Mouse (Mus musculus) neural tube, embryonic 13.5 days (tissue): ENCODE measurements at regions not wholly inside any gene's neighbourhood (a gene's known extent, or its start where the extent isn't known, plus 50 kb on each side); places are given as distances from the start of the nearest gene placed in this dataset.
A peak's percentile ranks its signal among the peaks of the same experiment; 100 is the strongest.

ENCODE experiments used
- ATAC-seq: fragments of 200-750 bp; cut with Nextera tagmentation; 2 replicates; pipeline ENCODE4 v1.8.0; 2017; ENCODE audit warnings: low read depth, mild to moderate bottlenecking, moderate TSS enrichment, moderate library complexity
- H3K27ac ChIP-seq: fragments of 300-500 bp; sonication (generic); replicated peaks from 2 replicates; pipeline ENCODE4 v1.5.1; 2015; ENCODE audit warnings: moderate library complexity, mild to moderate bottlenecking, inconsistent platforms
- H3K27me3 ChIP-seq: fragments of 300-500 bp; sonication (generic); 2 replicates; pipeline ENCODE4 v1.6.1; 2015; ENCODE audit warnings: mild to moderate bottlenecking, inconsistent platforms
- H3K36me3 ChIP-seq: fragments of 300-500 bp; sonication (generic); 2 replicates; pipeline ENCODE4 v1.6.1; 2015; ENCODE audit warnings: mild to moderate bottlenecking, inconsistent platforms
- H3K4me1 ChIP-seq: fragments of 300-500 bp; sonication (generic); replicated peaks from 2 replicates; pipeline ENCODE4 v1.6.1; 2015; ENCODE audit warnings: inconsistent platforms
- H3K4me2 ChIP-seq: fragments of 300-500 bp; sonication (generic); 2 replicates; pipeline ENCODE4 v1.6.1; 2015; ENCODE audit warnings: inconsistent platforms, mild to moderate bottlenecking, moderate library complexity
- H3K4me3 ChIP-seq: fragments of 300-500 bp; sonication (generic); 2 replicates; pipeline ENCODE4 v1.5.1; 2015; ENCODE audit warnings: mild to moderate bottlenecking, inconsistent platforms
- H3K9ac ChIP-seq: fragments of 300-500 bp; sonication (generic); 2 replicates; pipeline ENCODE4 v1.6.1; 2015; ENCODE audit warnings: moderate library complexity, mild to moderate bottlenecking, inconsistent platforms
- H3K9me3 ChIP-seq: fragments of 300-500 bp; sonication (generic); 2 replicates; pipeline ENCODE4 v1.6.1; 2016; ENCODE audit warnings: inconsistent platforms
- whole genome bisulfite sequencing: fragments of 180-500 bp; shearing (Covaris S2); methylation state at CpG from one replicate; pipeline ENCODE4 v1.1.7; 2015; 5-methylcytosine and 5-hydroxymethylcytosine counted together

DNA sequence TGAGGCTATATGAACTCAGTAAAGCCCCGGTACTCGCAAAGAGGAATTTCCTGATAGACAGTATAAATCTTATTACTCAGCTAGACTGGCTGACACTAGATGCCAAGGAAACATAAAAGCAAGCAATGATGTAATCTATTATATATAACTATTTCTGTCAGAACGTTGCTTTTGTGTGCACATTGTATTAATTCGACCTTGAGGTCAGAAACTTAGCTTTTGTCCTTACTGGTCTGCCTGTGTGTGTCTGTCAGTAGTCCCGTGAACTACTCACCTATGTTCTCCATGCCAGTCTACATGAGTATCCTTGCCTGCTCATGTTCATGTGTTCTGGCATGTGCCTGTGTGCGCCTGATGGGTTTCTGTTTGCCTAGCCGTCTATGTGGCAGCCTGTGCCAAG is 70.5 kb downstream of the Tmx1 start:
- no peak for ATAC-seq
- Histone ChIP-seq H3K4me2 (no peak overlapping the region), H3K27ac (no peak overlapping the region), H3K9me3 (no peaks in the 10 kb centered on the region), H3K27me3 (no peaks in the 10 kb centered on the region), H3K36me3 (no peaks in the 10 kb centered on the region), H3K4me3 (no peak overlapping the region), H3K9ac (no peak overlapping the region), H3K4me1 (no peaks in the 10 kb centered on the region)
- 85% methylated on average over 7 of the region's 7 CpGs for WGBS

DNA sequence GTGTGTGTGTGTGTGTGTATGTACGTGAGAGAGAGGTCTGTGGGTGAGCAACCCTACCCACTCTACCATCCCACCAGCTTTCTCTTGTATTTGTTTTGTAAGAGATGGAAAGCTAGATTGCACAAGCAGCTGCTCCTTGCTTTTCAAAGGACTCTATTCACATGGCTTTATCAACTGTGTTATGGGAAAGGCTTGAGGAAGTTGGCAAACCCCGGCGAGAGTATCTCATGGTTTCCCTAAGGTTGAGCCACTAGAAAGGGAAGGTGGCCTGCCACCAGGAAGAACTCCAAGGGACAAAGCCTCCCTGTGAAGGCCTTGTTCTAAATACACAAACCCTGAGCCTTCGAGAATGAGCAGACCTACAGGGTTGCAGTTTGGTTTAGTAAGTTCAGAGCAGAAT is 71.8 kb downstream of the Tmx1 start:
- no peaks in the 10 kb centered on the region for H3K36me3 ChIP-seq
- H3K27me3 ChIP-seq = no peaks in the 10 kb centered on the region
- H3K4me1 ChIP-seq = no peaks in the 10 kb centered on the region
- no peak overlapping the region for H3K4me2 ChIP-seq
- H3K4me3 ChIP-seq = no peak overlapping the region
- no peaks in the 10 kb centered on the region for H3K9me3 ChIP-seq
- ATAC-seq = no peak
- 70% methylated on average over 4 of the region's 4 CpGs for WGBS
- no peak overlapping the region for H3K27ac ChIP-seq
- H3K9ac ChIP-seq = no peak overlapping the region

DNA sequence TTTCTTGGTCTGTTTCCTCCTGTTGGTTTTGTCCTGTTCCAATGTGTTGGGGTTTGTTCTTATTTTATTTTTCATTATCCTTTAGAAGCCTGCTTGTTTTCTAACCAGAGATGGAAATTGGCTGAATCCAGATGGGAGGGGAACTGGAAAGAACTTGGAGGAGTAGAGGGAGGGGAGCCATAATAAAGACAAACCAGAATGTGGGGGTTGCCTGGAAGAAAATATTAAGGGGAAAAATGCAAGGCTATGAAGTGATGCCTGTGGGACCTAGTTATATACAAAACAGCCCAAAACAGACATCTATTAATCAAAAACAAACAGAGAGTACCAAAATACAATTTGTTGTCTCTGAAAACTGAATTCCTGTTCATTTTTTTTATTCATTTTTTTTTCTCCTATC is 78.8 kb downstream of the Tmx1 start:
- no peak overlapping the region for H3K9ac ChIP-seq
- no peak for ATAC-seq
- peaks cover 12% of the 10 kb centered on the region for H3K4me1 ChIP-seq
- H3K36me3 ChIP-seq = no peaks in the 10 kb centered on the region
- H3K4me2 ChIP-seq = no peak overlapping the region
- no peak overlapping the region for H3K4me3 ChIP-seq
- H3K27ac ChIP-seq = no peak overlapping the region
- H3K9me3 ChIP-seq = no peaks in the 10 kb centered on the region
- H3K27me3 ChIP-seq = no peaks in the 10 kb centered on the region

DNA sequence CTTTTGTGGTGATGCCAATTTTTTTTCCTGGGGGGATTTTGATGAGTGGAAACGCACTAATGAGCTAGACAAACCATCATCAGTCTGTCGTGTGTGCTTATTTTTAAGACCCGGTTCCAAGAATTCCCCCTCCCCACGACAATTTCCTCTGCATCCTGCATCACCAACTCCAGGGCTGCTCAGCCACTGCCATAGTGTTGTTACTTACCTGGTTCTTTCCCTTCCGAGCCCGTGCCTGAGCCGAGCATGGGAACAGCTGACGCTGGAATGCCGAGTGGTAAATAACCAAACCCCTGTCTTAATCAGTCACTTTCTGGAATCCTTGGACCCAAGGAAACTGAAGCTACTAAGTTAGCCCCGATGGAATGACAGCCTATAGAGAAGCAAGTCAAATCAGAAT is 79.3 kb downstream of the Tmx1 start:
- Histone ChIP-seq H3K4me2 (no peak overlapping the region), H3K36me3 (no peaks in the 10 kb centered on the region), H3K9ac (no peak overlapping the region), H3K4me1 (peaks cover 12% of the 10 kb centered on the region), H3K9me3 (no peaks in the 10 kb centered on the region), H3K4me3 (no peak overlapping the region), H3K27ac (peak overlapping the region; percentile 65), H3K27me3 (no peaks in the 10 kb centered on the region)
- 84% methylated on average over 10 of the region's 10 CpGs for WGBS
- ATAC-seq = no peak

DNA sequence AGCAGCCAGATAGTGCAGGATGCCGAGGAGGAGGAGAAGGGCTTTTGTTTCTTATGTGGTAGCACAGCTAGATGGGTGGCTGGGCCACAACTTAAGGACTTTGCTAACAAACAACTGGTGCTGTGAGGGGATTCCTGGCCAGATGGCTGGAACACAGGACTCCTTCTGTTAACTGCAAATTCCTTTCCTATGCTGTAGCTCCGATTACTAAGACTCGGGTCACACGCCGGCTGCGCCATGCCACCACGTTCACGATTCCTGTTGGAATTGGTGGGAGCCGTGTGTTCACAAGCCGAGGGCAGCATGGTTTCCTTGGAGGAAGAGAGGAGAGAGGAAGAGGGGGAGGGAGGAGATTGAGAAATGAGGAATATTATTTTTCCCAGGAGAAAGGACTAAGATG is 79.9 kb downstream of the Tmx1 start:
- ATAC-seq = no peak
- H3K4me2 ChIP-seq = no peak overlapping the region
- H3K9ac ChIP-seq = no peak overlapping the region
- H3K27ac ChIP-seq = peak overlapping the region; percentile 65
- H3K9me3 ChIP-seq = no peaks in the 10 kb centered on the region
- no peaks in the 10 kb centered on the region for H3K36me3 ChIP-seq
- 64% methylated on average over 10 of the region's 10 CpGs for WGBS
- H3K27me3 ChIP-seq = no peaks in the 10 kb centered on the region
- peaks cover 12% of the 10 kb centered on the region for H3K4me1 ChIP-seq
- H3K4me3 ChIP-seq = no peak overlapping the region

DNA sequence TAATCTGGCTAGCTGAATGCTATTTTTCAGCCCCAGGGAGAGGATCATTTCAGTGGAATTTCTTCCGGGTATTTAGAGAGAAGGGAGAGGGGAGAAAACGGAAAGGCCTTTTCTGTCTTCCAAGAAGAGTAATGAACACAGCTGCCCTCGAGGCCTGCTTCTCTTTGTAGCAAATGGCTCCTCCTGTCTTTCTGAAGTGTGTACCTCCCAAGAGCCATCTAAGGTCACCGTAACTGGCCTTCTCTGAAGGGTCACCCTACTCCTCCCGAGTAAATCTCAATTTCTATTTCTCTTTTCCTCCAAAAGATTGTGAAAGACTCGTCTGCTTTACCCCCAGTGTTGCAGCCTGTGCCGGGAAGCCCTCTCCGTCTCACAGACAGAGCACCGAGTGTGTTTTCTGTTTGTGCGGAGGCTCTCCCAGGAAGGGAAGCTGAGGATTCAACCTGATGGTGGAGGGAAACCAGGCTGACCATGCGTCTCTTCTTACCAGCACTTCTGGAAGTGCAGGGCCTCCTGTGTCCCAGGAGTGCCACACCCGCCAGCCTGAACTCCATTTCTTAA is 80.6 kb downstream of the Tmx1 start:
- Histone ChIP-seq H3K9me3 (no peaks in the 10 kb centered on the region), H3K4me3 (no peak overlapping the region), H3K27me3 (no peaks in the 10 kb centered on the region), H3K4me1 (peaks cover 12% of the 10 kb centered on the region), H3K9ac (no peak overlapping the region), H3K36me3 (no peaks in the 10 kb centered on the region), H3K4me2 (no peak overlapping the region), H3K27ac (peak overlapping the region; percentile 65)
- no peak for ATAC-seq
- 61% methylated on average over 12 of the region's 12 CpGs for WGBS

DNA sequence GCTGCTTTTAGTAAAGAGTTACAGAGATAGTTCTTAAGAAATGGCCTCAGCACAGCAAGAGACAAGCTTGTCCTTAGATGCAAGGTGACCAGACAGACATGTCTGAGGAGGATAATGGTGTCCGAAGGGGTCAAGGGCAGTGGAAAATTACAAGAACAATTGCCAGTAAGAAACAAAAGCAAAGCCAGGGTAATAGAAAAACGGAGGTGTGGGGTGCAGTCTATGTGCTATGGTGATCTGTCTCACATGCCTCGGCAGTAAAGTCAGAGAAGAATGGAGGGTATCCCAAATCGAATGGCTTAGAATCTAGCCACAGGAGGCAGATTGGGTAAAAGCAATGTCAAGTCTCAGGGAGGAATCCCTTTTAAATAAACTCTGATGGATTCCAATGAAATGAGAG is 86.2 kb downstream of the Tmx1 start:
- ATAC-seq = no peak
- H3K4me2 ChIP-seq = no peak overlapping the region
- H3K36me3 ChIP-seq = no peaks in the 10 kb centered on the region
- no peak overlapping the region for H3K4me3 ChIP-seq
- H3K9ac ChIP-seq = no peak overlapping the region
- H3K27ac ChIP-seq = no peak overlapping the region
- H3K27me3 ChIP-seq = no peaks in the 10 kb centered on the region
- H3K9me3 ChIP-seq = no peaks in the 10 kb centered on the region
- 54% methylated on average over 4 of the region's 4 CpGs for WGBS
- peaks cover 13% of the 10 kb centered on the region for H3K4me1 ChIP-seq

DNA sequence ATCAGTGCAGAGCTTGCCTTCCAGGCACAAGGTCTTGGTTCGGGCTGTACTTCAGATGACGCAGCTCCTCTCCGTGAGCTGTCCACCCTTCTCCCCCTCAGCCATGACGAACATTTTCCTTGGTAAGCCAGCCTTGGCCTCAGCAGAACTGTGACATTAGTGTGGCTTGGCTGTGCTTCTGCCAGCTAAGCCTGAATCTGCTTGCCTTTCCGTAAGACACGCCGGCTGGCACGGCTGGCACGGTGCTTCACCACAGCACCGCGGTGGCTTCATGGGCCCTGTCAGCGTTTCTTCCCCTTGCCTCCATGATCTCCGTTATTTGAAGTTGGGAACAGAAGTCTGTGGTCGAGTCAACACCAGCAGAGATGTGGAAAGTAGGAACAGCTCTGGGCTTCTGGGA is 87.0 kb downstream of the Tmx1 start:
- H3K27me3 ChIP-seq = no peaks in the 10 kb centered on the region
- no peak overlapping the region for H3K4me2 ChIP-seq
- ATAC-seq = no peak
- H3K9me3 ChIP-seq = no peaks in the 10 kb centered on the region
- no peak overlapping the region for H3K27ac ChIP-seq
- 94% methylated on average over 14 of the region's 14 CpGs for WGBS
- no peak overlapping the region for H3K9ac ChIP-seq
- H3K36me3 ChIP-seq = no peaks in the 10 kb centered on the region
- no peak overlapping the region for H3K4me3 ChIP-seq
- H3K4me1 ChIP-seq = peaks cover 18% of the 10 kb centered on the region

DNA sequence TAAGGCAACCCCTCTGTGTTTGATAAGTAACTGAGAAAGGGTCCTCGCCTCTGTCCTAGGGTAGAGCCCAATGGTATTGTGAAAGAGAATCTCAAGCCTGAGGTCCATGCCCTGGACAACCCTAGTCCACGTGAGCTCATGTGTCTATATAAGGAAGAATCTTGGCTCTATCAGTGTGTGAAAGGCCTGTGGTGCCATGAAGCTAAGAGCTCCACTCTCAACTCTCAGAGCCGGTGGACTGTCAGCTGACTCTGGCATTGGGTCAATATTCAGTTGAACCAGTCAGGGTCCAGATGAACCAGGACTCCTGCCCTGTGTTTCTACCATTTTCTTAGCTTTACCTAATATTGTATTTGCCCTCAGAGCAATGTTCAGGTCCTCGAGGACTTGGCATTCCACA is 88.5 kb downstream of the Tmx1 start:
- Histone ChIP-seq H3K27me3 (no peaks in the 10 kb centered on the region), H3K9ac (no peak overlapping the region), H3K4me1 (peaks cover 18% of the 10 kb centered on the region), H3K9me3 (no peaks in the 10 kb centered on the region), H3K27ac (no peak overlapping the region), H3K4me3 (no peak overlapping the region), H3K4me2 (no peak overlapping the region), H3K36me3 (no peaks in the 10 kb centered on the region)
- no peak for ATAC-seq
- WGBS = 96% methylated on average over 4 of the region's 4 CpGs

DNA sequence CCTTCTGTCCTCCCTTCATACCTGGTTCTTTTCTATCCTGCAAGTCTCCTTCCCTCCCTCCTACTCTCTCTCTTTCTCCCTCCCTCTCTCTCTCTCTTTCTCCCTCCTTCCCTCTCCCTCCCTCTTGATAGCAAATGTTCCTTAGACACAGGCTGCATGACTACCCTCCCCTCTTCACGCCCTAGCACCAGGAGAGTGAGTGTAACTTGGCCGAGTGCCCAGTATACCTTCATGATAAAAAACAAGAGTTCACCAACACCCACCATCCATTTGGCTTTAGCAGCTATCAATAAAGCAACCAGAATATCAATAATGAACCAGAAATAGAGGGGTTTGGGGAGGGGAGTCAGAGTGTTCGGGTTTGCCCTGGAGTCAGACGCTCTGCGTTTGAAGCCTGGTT is 90.4 kb downstream of the Tmx1 start:
- Histone ChIP-seq H3K4me3 (no peak overlapping the region), H3K36me3 (no peaks in the 10 kb centered on the region), H3K4me2 (no peak overlapping the region), H3K27me3 (no peaks in the 10 kb centered on the region), H3K9me3 (no peaks in the 10 kb centered on the region), H3K9ac (no peak overlapping the region), H3K27ac (no peak overlapping the region), H3K4me1 (peaks cover 18% of the 10 kb centered on the region)
- WGBS = 56% methylated on average over 5 of the region's 5 CpGs
- no peak for ATAC-seq

DNA sequence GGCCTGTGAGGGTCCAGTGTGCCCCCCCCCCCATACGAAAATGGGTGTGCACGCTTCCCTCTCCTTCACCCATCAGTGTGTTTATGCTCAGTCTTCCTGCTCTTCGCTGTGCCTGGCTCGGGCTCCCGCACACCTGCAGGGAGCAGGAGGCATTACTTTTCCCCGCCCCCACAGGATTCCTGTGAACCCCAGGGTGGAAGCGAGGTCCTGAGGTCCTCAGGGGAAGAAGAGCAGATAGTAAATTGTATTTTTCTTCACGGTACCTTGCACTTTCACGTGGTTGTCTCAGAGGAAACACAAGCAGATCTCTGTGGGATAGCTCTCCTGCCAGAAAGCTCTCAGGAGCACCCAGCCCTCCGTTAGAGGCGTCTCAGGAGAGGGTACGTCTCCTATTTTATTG is 91.4 kb downstream of the Tmx1 start:
- Histone ChIP-seq H3K4me3 (no peak overlapping the region), H3K9me3 (no peaks in the 10 kb centered on the region), H3K9ac (no peak overlapping the region), H3K4me2 (no peak overlapping the region), H3K36me3 (no peaks in the 10 kb centered on the region), H3K27ac (no peak overlapping the region), H3K27me3 (no peaks in the 10 kb centered on the region), H3K4me1 (peaks cover 18% of the 10 kb centered on the region)
- 29% methylated on average over 12 of the region's 12 CpGs for WGBS
- ATAC-seq = no peak

DNA sequence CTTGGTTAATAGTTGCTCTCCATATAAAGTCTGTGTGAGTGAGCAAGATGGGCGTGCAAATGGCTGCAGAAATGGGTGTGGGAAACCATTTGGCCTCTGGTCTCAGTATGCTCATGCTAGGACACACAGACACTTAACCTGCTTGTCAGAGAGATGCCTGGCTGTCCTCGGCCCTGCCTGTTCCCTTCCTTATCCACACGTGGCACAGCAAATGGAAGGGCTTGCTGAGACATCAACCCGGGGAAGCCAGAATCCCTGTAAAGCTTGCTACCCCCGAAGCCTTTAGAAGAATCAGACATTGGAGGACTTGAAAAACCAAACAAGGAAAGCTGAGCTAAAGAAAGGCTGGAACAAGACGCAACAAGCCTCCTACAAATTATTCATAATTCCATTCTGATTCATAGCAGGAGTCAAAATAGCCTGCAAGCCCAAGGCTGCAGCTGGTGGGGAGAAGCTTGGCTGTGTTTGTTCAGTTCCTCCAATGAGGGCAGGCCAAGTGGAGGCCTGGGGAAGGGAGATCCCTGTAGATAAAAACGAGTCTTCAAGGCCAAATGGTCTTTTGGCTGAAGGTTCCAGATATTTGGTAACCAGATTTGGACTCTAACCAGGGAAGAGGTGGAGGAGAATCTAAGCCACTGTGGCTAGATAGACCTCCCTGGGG is 92.1 kb downstream of the Tmx1 start:
- Histone ChIP-seq H3K4me2 (no peak overlapping the region), H3K9me3 (no peaks in the 10 kb centered on the region), H3K4me1 (peaks cover 18% of the 10 kb centered on the region), H3K27ac (no peak overlapping the region), H3K4me3 (no peak overlapping the region), H3K9ac (no peak overlapping the region), H3K36me3 (no peaks in the 10 kb centered on the region), H3K27me3 (no peaks in the 10 kb centered on the region)
- WGBS = 69% methylated on average over 7 of the region's 7 CpGs
- no peak for ATAC-seq

DNA sequence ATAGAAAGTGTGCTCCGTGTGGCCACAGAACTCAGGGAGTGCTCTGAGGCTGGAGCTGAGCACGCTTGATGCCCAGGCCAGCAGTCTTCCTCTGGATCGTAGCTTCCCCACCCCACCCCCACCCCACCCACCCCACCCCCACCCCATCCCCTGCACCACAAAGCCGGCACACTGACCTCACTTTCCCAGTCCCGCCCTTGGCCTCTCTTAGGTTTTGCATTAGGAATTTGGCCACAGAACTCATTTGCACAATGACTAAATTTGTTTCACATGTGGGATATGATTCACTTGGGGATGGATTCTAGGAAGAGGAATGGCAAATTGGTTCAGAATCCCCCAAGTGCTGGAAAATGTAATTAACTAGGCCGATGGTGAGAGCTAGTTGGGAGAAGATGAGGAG is 94.3 kb downstream of the Tmx1 start:
- H3K4me2 ChIP-seq = no peak overlapping the region
- peaks cover 18% of the 10 kb centered on the region for H3K4me1 ChIP-seq
- H3K9ac ChIP-seq = no peak overlapping the region
- no peak overlapping the region for H3K27ac ChIP-seq
- H3K27me3 ChIP-seq = no peaks in the 10 kb centered on the region
- 66% methylated on average over 6 of the region's 6 CpGs for WGBS
- H3K36me3 ChIP-seq = no peaks in the 10 kb centered on the region
- H3K9me3 ChIP-seq = no peaks in the 10 kb centered on the region
- no peak for ATAC-seq
- H3K4me3 ChIP-seq = no peak overlapping the region
